ENCODE assay signal across 16 mouse cellular contexts in the genomic region with DNA sequence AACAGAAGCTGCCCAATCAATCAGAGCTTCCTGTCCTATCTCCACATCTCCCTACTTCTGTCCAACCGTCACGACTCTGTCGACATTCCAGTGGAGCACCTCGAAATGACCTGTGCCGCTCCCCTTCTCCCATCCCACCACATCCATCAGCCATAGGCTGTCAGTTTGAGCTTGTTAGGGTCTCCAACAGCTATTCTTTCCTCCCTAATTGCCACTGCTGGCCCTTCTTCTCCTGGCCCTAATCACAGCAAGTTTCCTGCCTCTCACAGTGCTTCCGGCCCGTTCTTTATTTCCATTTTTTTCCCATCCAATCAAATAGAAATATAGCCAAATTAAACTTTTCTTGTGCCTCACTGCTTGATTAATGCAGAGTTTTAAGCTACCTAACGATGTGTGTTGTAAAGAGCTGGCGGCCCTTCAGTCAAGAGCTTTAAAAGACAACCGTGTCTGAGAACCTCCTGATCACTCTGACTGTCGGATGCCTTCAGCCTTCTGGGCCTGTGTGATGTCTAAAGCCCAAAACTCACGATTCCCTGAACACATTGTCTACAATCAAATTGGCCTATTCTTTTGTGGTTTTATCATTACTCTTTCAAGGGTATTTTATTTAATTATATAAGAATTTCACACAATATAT.
DNase-seq lines count a peak whose midpoint lies in the region; ATAC-seq and TF ChIP-seq lines count a peak whose summit lies in the region.
"Had no signal": no experiment of that assay in that cellular context is flagged by ENCODE, and none has a peak within 500 bp of the region (broad histone marks: within the 10 kb centered on the region; RNA-seq: fewer than 3 reads in every experiment).

No protein-coding gene starts in this region.

- TF ChIP-seq EP300 in liver, postnatal 0 days (IDR thresholded peaks at IDR 0.05; ENCODE audit: low read depth) = no peak

- no peak overlapping the region for H3K4me3 ChIP-seq in heart, embryonic 10.5 days
- no peak overlapping the region for H3K4me3 ChIP-seq in layer of hippocampus, adult 2 months
- H3K4me3 ChIP-seq in forebrain, embryonic 12.5 days (replicated peaks) = no peak overlapping the region
- no peak overlapping the region for H3K4me3 ChIP-seq in liver, postnatal 0 days (ENCODE audit: low read depth, low read length)
- H3K4me3 ChIP-seq: embryonic facial prominence, embryonic 15.5 days had no signal

- H3K36me3 ChIP-seq in heart, embryonic 10.5 days = no peaks in the 10 kb centered on the region
- no peaks in the 10 kb centered on the region for H3K36me3 ChIP-seq in forebrain, embryonic 12.5 days (replicated peaks)
- H3K36me3 ChIP-seq in liver, postnatal 0 days (replicated peaks; ENCODE audit: insufficient read depth, low read length) = no peaks in the 10 kb centered on the region
- H3K36me3 ChIP-seq: embryonic facial prominence, embryonic 15.5 days had no signal

- TF ChIP-seq CTCF in layer of hippocampus, adult 2 months (conservative IDR thresholded peaks at IDR 0.05) = no peak
- no peak for TF ChIP-seq CTCF in liver, postnatal 0 days (IDR thresholded peaks at IDR 0.05; ENCODE audit: low read depth)

- peak overlapping the region; percentile 29; the same call in 1 of the 2 replicates for H3K27ac ChIP-seq in heart, embryonic 10.5 days
- H3K27ac ChIP-seq in layer of hippocampus, adult 2 months = peak overlapping the region; percentile 89
- H3K27ac ChIP-seq in forebrain, embryonic 12.5 days = peak overlapping the region; percentile 33; the same call in 1 of the 2 replicates
- no peak overlapping the region for H3K27ac ChIP-seq in liver, postnatal 0 days (ENCODE audit: low read depth)
- H3K27ac ChIP-seq: liver, embryonic 14.5 days; macrophage had no signal

- H3K4me2 ChIP-seq in forebrain, embryonic 12.5 days = no peak overlapping the region
- H3K4me2 ChIP-seq in liver, postnatal 0 days (ENCODE audit: low read depth, low read length) = no peak overlapping the region
- H3K4me2 ChIP-seq: embryonic facial prominence, embryonic 15.5 days had no signal

- no peaks in the 10 kb centered on the region for H3K27me3 ChIP-seq in heart, embryonic 10.5 days (ENCODE audit: insufficient read depth, poor library complexity, severe bottlenecking)
- H3K27me3 ChIP-seq in forebrain, embryonic 12.5 days = no peaks in the 10 kb centered on the region
- no peaks in the 10 kb centered on the region for H3K27me3 ChIP-seq in liver, postnatal 0 days (ENCODE audit: insufficient read depth, low read length)
- H3K27me3 ChIP-seq: embryonic facial prominence, embryonic 15.5 days had no signal

- no peak for DNase-seq in heart, embryonic 10.5 days (ENCODE audit: low spot score)
- DNase-seq in heart, postnatal 4 days = no peak
- no peak for DNase-seq in layer of hippocampus, adult 2 months (ENCODE audit: low spot score in 2 of 2)
- DNase-seq in layer of hippocampus, adult 9-11 months = no peak
- peak; percentile 58 for DNase-seq in mesoderm, embryonic 11.5 days (ENCODE audit: low read depth, low spot score)
- no peak for DNase-seq in left cerebral cortex, adult 11 months (ENCODE audit: low spot score)
- DNase-seq in liver, postnatal 0 days = no peak
- DNase-seq: adrenal gland, adult 2 months; B cell, adult 2 months; heart, adult 18-20 months; thymus, adult 2 months had no signal

- no peaks in the 10 kb centered on the region for H3K9me3 ChIP-seq in heart, embryonic 10.5 days
- H3K9me3 ChIP-seq in forebrain, embryonic 12.5 days = no peaks in the 10 kb centered on the region
- no peaks in the 10 kb centered on the region for H3K9me3 ChIP-seq in liver, postnatal 0 days (ENCODE audit: low read length)
- H3K9me3 ChIP-seq: embryonic facial prominence, embryonic 15.5 days had no signal

- ATAC-seq in forebrain, embryonic 12.5 days (ENCODE audit: low FRiP score) = peak; percentile 76; the same call in 1 of the 2 replicates
- ATAC-seq in liver, postnatal 0 days = no peak
- ATAC-seq: intestine, postnatal 0 days had no signal

- WGBS in heart, embryonic 10.5 days = 37% methylated on average over 12 of the region's 12 CpGs
- 21% methylated on average over 12 of the region's 12 CpGs for WGBS in forebrain, embryonic 12.5 days
- 53% methylated on average over 12 of the region's 12 CpGs for WGBS in liver, postnatal 0 days (ENCODE audit: insufficient replicate concordance)

- H3K9ac ChIP-seq in forebrain, embryonic 12.5 days = no peak overlapping the region
- no peak overlapping the region for H3K9ac ChIP-seq in liver, postnatal 0 days (replicated peaks)
- H3K9ac ChIP-seq: embryonic facial prominence, embryonic 15.5 days; liver, embryonic 14.5 days had no signal

- H3K4me1 ChIP-seq in heart, embryonic 10.5 days = peaks cover 17% of the 10 kb centered on the region
- peaks cover 28% of the 10 kb centered on the region for H3K4me1 ChIP-seq in forebrain, embryonic 12.5 days
- no peaks in the 10 kb centered on the region for H3K4me1 ChIP-seq in liver, postnatal 0 days (ENCODE audit: insufficient read depth)
